Mouse (Mus musculus): ENCODE results near the gene Lhfpl1. TPM values are rescaled to one million over a fixed set of nuclear protein-coding genes. Genes with fewer than 3 reads are reported as not detected.

Gene Lhfpl1
- not detected for polyA plus RNA-seq (2014; fragmentation: Illumina TruSeq; extraction: RNeasy Lipid Tissue Mini Kit (QIAGEN cat#74804); ENCODE audit: insufficient read depth, low read depth, low replicate concordance)

GRCm38 (mm10) chrX:145348377-145349203 lies at the start of gene Lhfpl1:
Gene Lhfpl1 (minus strand): TSS chrX:145349089.

Other genes starting within 250 kb of the Lhfpl1 start
- gene Amot, start 156.1 kb upstream of the Lhfpl1 start, polyA plus RNA-seq (2014; fragmentation: Illumina TruSeq; extraction: RNeasy Lipid Tissue Mini Kit (QIAGEN cat#74804); ENCODE audit: insufficient read depth, low read depth, low replicate concordance): 1.2 TPM

All from lung, adult 10 weeks (tissue).